Mouse (Mus musculus): ENCODE data around the gene Ufsp1. TPM values are rescaled to one million over a fixed set of nuclear protein-coding genes. Genes with fewer than 3 reads are reported as not detected.

Ufsp1 gene
- polyA plus RNA-seq, 1 experiment from 2014 or later: 7.8 TPM

- 13% methylated on average over 18 of the region's 18 CpGs for WGBS (ENCODE audit: insufficient replicate concordance)
- peak overlapping the region; percentile 100 for H3K27ac ChIP-seq (ENCODE audit: low read length)
- ATAC-seq (ENCODE audit: low read depth): no peak
- H3K4me3 ChIP-seq (ENCODE audit: low read depth, low read length): peak overlapping the region; percentile 79
- peak overlapping the region; percentile 100 for H3K4me2 ChIP-seq (ENCODE audit: low read depth, low read length)
- H3K9me3 ChIP-seq (replicated peaks; ENCODE audit: control insufficient read depth, low read length): no peaks in the 10 kb centered on the region
- peak overlapping the region; percentile 60 for H3K9ac ChIP-seq (ENCODE audit: low read depth, low read length)
- H3K4me1 ChIP-seq (ENCODE audit: control insufficient read depth, low read depth, low read length): peaks cover 50% of the 10 kb centered on the region
- peaks cover 49% of the 10 kb centered on the region for H3K36me3 ChIP-seq (ENCODE audit: control insufficient read depth, insufficient read depth)
- H3K27me3 ChIP-seq (ENCODE audit: control insufficient read depth, insufficient read depth, low read depth, low read length): peaks cover 3% of the 10 kb centered on the region; the same call in 1 of the 2 replicates
Measured at GRCm38 (mm10) chr5:137294744-137295093, 290 bp downstream of the Ufsp1 start.

GRCm38 (mm10) chr5:137295296-137295695 is 867 bp downstream of the Ufsp1 start:
- Histone ChIP-seq H3K4me2 (ENCODE audit: low read depth, low read length) (peak overlapping the region; percentile 100), H3K4me3 (ENCODE audit: low read depth, low read length) (peak overlapping the region; percentile 79), H3K36me3 (ENCODE audit: control insufficient read depth, insufficient read depth) (peaks cover 54% of the 10 kb centered on the region), H3K9ac (ENCODE audit: low read depth, low read length) (peak overlapping the region; percentile 60), H3K9me3 (replicated peaks; ENCODE audit: control insufficient read depth, low read length) (no peaks in the 10 kb centered on the region), H3K4me1 (ENCODE audit: control insufficient read depth, low read depth, low read length) (peaks cover 46% of the 10 kb centered on the region), H3K27me3 (ENCODE audit: control insufficient read depth, insufficient read depth, low read depth, low read length) (no peaks in the 10 kb centered on the region), H3K27ac (ENCODE audit: low read length) (peak overlapping the region; percentile 9; the same call in 1 of the 2 replicates)
- no peak for ATAC-seq (ENCODE audit: low read depth)
- 71% methylated on average over 9 of the region's 9 CpGs for WGBS (ENCODE audit: insufficient replicate concordance)

- H3K9me3 ChIP-seq (replicated peaks; ENCODE audit: control insufficient read depth, low read length): no peaks in the 10 kb centered on the region
- no peaks in the 10 kb centered on the region for H3K27me3 ChIP-seq (ENCODE audit: control insufficient read depth, insufficient read depth, low read depth, low read length)
- H3K4me1 ChIP-seq (ENCODE audit: control insufficient read depth, low read depth, low read length): peaks cover 43% of the 10 kb centered on the region
- no peak overlapping the region for H3K9ac ChIP-seq (ENCODE audit: low read depth, low read length)
- peaks cover 59% of the 10 kb centered on the region for H3K36me3 ChIP-seq (ENCODE audit: control insufficient read depth, insufficient read depth)
- H3K4me2 ChIP-seq (ENCODE audit: low read depth, low read length): peak overlapping the region; percentile 100; the same call in 1 of the 2 replicates
- H3K4me3 ChIP-seq (ENCODE audit: low read depth, low read length): no peak overlapping the region
- no peak for ATAC-seq (ENCODE audit: low read depth)
- no peak overlapping the region for H3K27ac ChIP-seq (ENCODE audit: low read length)
- 93% methylated on average over 15 of the region's 15 CpGs for WGBS (ENCODE audit: insufficient replicate concordance)
Measured at GRCm38 (mm10) chr5:137295712-137296111, 1.3 kb downstream of the Ufsp1 start.

- Histone ChIP-seq H3K9me3 (replicated peaks; ENCODE audit: control insufficient read depth, low read length) (no peaks in the 10 kb centered on the region), H3K9ac (ENCODE audit: low read depth, low read length) (no peak overlapping the region), H3K4me3 (ENCODE audit: low read depth, low read length) (no peak overlapping the region), H3K27me3 (ENCODE audit: control insufficient read depth, insufficient read depth, low read depth, low read length) (no peaks in the 10 kb centered on the region), H3K4me1 (ENCODE audit: control insufficient read depth, low read depth, low read length) (peaks cover 29% of the 10 kb centered on the region), H3K36me3 (ENCODE audit: control insufficient read depth, insufficient read depth) (peaks cover 72% of the 10 kb centered on the region), H3K27ac (ENCODE audit: low read length) (no peak overlapping the region), H3K4me2 (ENCODE audit: low read depth, low read length) (no peak overlapping the region)
- ATAC-seq (ENCODE audit: low read depth): no peak
- WGBS (ENCODE audit: insufficient replicate concordance): 87% methylated on average over 14 of the region's 14 CpGs
Measured at GRCm38 (mm10) chr5:137297126-137297525, 2.7 kb downstream of the Ufsp1 start.

- Histone ChIP-seq H3K9ac (ENCODE audit: low read depth, low read length) (no peak overlapping the region), H3K4me2 (ENCODE audit: low read depth, low read length) (no peak overlapping the region), H3K27me3 (ENCODE audit: control insufficient read depth, insufficient read depth, low read depth, low read length) (no peaks in the 10 kb centered on the region), H3K9me3 (replicated peaks; ENCODE audit: control insufficient read depth, low read length) (no peaks in the 10 kb centered on the region), H3K4me3 (ENCODE audit: low read depth, low read length) (no peak overlapping the region), H3K36me3 (ENCODE audit: control insufficient read depth, insufficient read depth) (peaks cover 90% of the 10 kb centered on the region), H3K27ac (ENCODE audit: low read length) (no peak overlapping the region), H3K4me1 (ENCODE audit: control insufficient read depth, low read depth, low read length) (peaks cover 17% of the 10 kb centered on the region)
- 76% methylated on average over 7 of the region's 7 CpGs for WGBS (ENCODE audit: insufficient replicate concordance)
- no peak for ATAC-seq (ENCODE audit: low read depth)
Measured at GRCm38 (mm10) chr5:137299240-137299639, 4.8 kb downstream of the Ufsp1 start.

GRCm38 (mm10) chr5:137301253-137301652 is 6.8 kb downstream of the Ufsp1 start:
- H3K9ac ChIP-seq (ENCODE audit: low read depth, low read length): no peak overlapping the region
- no peaks in the 10 kb centered on the region for H3K9me3 ChIP-seq (replicated peaks; ENCODE audit: control insufficient read depth, low read length)
- H3K4me3 ChIP-seq (ENCODE audit: low read depth, low read length): no peak overlapping the region
- peaks cover 26% of the 10 kb centered on the region for H3K4me1 ChIP-seq (ENCODE audit: control insufficient read depth, low read depth, low read length)
- no peak overlapping the region for H3K4me2 ChIP-seq (ENCODE audit: low read depth, low read length)
- no peaks in the 10 kb centered on the region for H3K27me3 ChIP-seq (ENCODE audit: control insufficient read depth, insufficient read depth, low read depth, low read length)
- H3K36me3 ChIP-seq (ENCODE audit: control insufficient read depth, insufficient read depth): peaks cover 78% of the 10 kb centered on the region
- H3K27ac ChIP-seq (ENCODE audit: low read length): no peak overlapping the region
- ATAC-seq (ENCODE audit: low read depth): peak; percentile 14; the same call in 1 of the 2 replicates
- WGBS (ENCODE audit: insufficient replicate concordance): 89% methylated on average over 21 of the region's 21 CpGs

- Histone ChIP-seq H3K27me3 (ENCODE audit: control insufficient read depth, insufficient read depth, low read depth, low read length) (no peaks in the 10 kb centered on the region), H3K4me2 (ENCODE audit: low read depth, low read length) (0 out of 2 replicates have a peak overlapping the region, but pooled peaks have one; percentile 74), H3K4me1 (ENCODE audit: control insufficient read depth, low read depth, low read length) (peaks cover 32% of the 10 kb centered on the region), H3K9me3 (replicated peaks; ENCODE audit: control insufficient read depth, low read length) (no peaks in the 10 kb centered on the region), H3K4me3 (ENCODE audit: low read depth, low read length) (no peak overlapping the region), H3K27ac (ENCODE audit: low read length) (no peak overlapping the region), H3K36me3 (ENCODE audit: control insufficient read depth, insufficient read depth) (peaks cover 55% of the 10 kb centered on the region), H3K9ac (ENCODE audit: low read depth, low read length) (no peak overlapping the region)
- WGBS (ENCODE audit: insufficient replicate concordance): 26% methylated on average over 4 of the region's 4 CpGs
- ATAC-seq (ENCODE audit: low read depth): no peak
Measured at GRCm38 (mm10) chr5:137303609-137304008, 9.2 kb downstream of the Ufsp1 start.

GRCm38 (mm10) chr5:137304165-137304564 is 9.7 kb downstream of the Ufsp1 start:
- H3K27ac ChIP-seq (ENCODE audit: low read length): no peak overlapping the region
- WGBS (ENCODE audit: insufficient replicate concordance): 69% methylated on average over 3 of the region's 3 CpGs
- H3K9me3 ChIP-seq (replicated peaks; ENCODE audit: control insufficient read depth, low read length): no peaks in the 10 kb centered on the region
- peak overlapping the region; percentile 74; the same call in 1 of the 2 replicates for H3K4me2 ChIP-seq (ENCODE audit: low read depth, low read length)
- no peak for ATAC-seq (ENCODE audit: low read depth)
- H3K27me3 ChIP-seq (ENCODE audit: control insufficient read depth, insufficient read depth, low read depth, low read length): no peaks in the 10 kb centered on the region
- peak overlapping the region; percentile 0; the same call in 1 of the 2 replicates for H3K9ac ChIP-seq (ENCODE audit: low read depth, low read length)
- no peak overlapping the region for H3K4me3 ChIP-seq (ENCODE audit: low read depth, low read length)
- H3K4me1 ChIP-seq (ENCODE audit: control insufficient read depth, low read depth, low read length): peaks cover 32% of the 10 kb centered on the region
- H3K36me3 ChIP-seq (ENCODE audit: control insufficient read depth, insufficient read depth): peaks cover 52% of the 10 kb centered on the region

- Histone ChIP-seq H3K4me2 (ENCODE audit: low read depth, low read length) (peak overlapping the region; percentile 74), H3K27ac (ENCODE audit: low read length) (no peak overlapping the region), H3K36me3 (ENCODE audit: control insufficient read depth, insufficient read depth) (peaks cover 51% of the 10 kb centered on the region), H3K9ac (ENCODE audit: low read depth, low read length) (no peak overlapping the region; the same call in 1 of the 2 replicates), H3K4me1 (ENCODE audit: control insufficient read depth, low read depth, low read length) (peaks cover 32% of the 10 kb centered on the region), H3K4me3 (ENCODE audit: low read depth, low read length) (peak overlapping the region; percentile 93), H3K9me3 (replicated peaks; ENCODE audit: control insufficient read depth, low read length) (no peaks in the 10 kb centered on the region), H3K27me3 (ENCODE audit: control insufficient read depth, insufficient read depth, low read depth, low read length) (no peaks in the 10 kb centered on the region)
- 68% methylated on average over 4 of the region's 4 CpGs for whole genome bisulfite sequencing (ENCODE audit: insufficient replicate concordance)
- ATAC-seq (ENCODE audit: low read depth): no peak
Measured at GRCm38 (mm10) chr5:137304816-137305215, 10.4 kb downstream of the Ufsp1 start.

All from liver, embryonic 16.5 days (tissue).